Mouse (Mus musculus): ENCODE results near the gene Znhit3.
"Not testable (repeated sequence)": the region's sequence is repeated elsewhere in the genome, so short reads cannot be mapped to it uniquely, and the experiment has no call there.

Gene Znhit3

GRCm38 (mm10) chr11:84919951-84920350 lies 3.8 kb upstream of the Znhit3 start:
- no peak for DNase-seq

- peak; percentile 51 to 61 for DNase-seq
Measured at GRCm38 (mm10) chr11:84919276-84919675, 3.1 kb upstream of the Znhit3 start.

- peak; percentile 96 to 98 for DNase-seq
Measured at GRCm38 (mm10) chr11:84918425-84918824, 2.3 kb upstream of the Znhit3 start.

GRCm38 (mm10) chr11:84916703-84917300 lies 636 bp upstream of the Znhit3 start:
- DNase-seq = peak in 1 of 2 experiments; percentile 35

- no peak for DNase-seq
Measured at GRCm38 (mm10) chr11:84914673-84915072, 1.5 kb downstream of the Znhit3 start.

GRCm38 (mm10) chr11:84910411-84910810 lies 5.8 kb downstream of the Znhit3 start:
- DNase-seq = peak in 1 of 2 experiments; percentile 19

- no peak for DNase-seq
Measured at GRCm38 (mm10) chr11:84908480-84908879, 7.7 kb downstream of the Znhit3 start.

- no peak for DNase-seq
Measured at GRCm38 (mm10) chr11:84907081-84907480, 9.1 kb downstream of the Znhit3 start.

GRCm38 (mm10) chr11:84904597-84905144 lies 11.5 kb downstream of the Znhit3 start:
- DNase-seq = no peak

- no peak for DNase-seq
Measured at GRCm38 (mm10) chr11:84893113-84893512, 23.1 kb downstream of the Znhit3 start.

GRCm38 (mm10) chr11:84891705-84892104 lies 24.5 kb downstream of the Znhit3 start:
- no peak for DNase-seq

GRCm38 (mm10) chr11:84889492-84889891 lies 26.7 kb downstream of the Znhit3 start:
- no peak for DNase-seq

- DNase-seq = no peak
Measured at GRCm38 (mm10) chr11:84888025-84888424, 28.1 kb downstream of the Znhit3 start.

GRCm38 (mm10) chr11:84886767-84887511 lies 29.2 kb downstream of the Znhit3 start:
- no peak for DNase-seq

GRCm38 (mm10) chr11:84886236-84886635 lies 29.9 kb downstream of the Znhit3 start:
- DNase-seq = no peak

GRCm38 (mm10) chr11:84885238-84885637 lies 30.9 kb downstream of the Znhit3 start:
- DNase-seq = no peak

GRCm38 (mm10) chr11:84882346-84882745 lies 33.8 kb downstream of the Znhit3 start:
- DNase-seq = no peak

GRCm38 (mm10) chr11:84880971-84881370 lies 35.2 kb downstream of the Znhit3 start:
- no peak for DNase-seq

- peak; percentile 75 to 76 for DNase-seq
Measured at GRCm38 (mm10) chr11:84880465-84880961, 35.7 kb downstream of the Znhit3 start.

GRCm38 (mm10) chr11:84879772-84880464 lies 36.2 kb downstream of the Znhit3 start, which contains the start of the genes Myo19 and Pigw:
Gene Myo19, plus strand, starts transcription at chr11:84880148.
Gene Pigw, minus strand, starts transcription at chr11:84880285.
- peak; percentile 88 to 92 for DNase-seq

- DNase-seq = no peak
Measured at GRCm38 (mm10) chr11:84879007-84879771, 37.0 kb downstream of the Znhit3 start.

GRCm38 (mm10) chr11:84876020-84876419 lies 40.1 kb downstream of the Znhit3 start:
- not testable (repeated sequence) for DNase-seq
